8 mouse cellular contexts compared by ENCODE assay signal in the genomic region with DNA sequence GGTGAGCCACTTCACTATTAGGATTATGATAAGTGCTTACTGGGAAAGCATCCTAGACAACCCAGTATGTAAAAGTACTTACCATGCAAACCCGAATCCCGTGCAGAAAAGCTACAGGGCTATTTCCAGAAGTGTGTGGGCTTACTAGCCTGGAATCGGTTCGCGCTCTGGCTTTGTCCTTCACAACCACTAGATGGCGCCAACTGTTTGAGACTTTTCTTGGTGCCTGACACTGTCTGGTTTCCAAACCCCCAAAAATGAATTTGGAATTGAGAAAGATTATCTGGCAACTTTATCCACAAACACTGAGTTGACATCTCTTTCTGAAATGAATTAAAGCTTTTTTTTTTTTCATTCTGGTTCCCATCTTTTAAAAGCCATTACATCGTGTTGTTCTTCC.
DNase-seq lines count a peak whose midpoint lies in the region; ATAC-seq lines count a peak whose summit lies in the region.

No protein-coding gene starts in this region.

- no peak overlapping the region for H3K9ac ChIP-seq in midbrain, embryonic 13.5 days (replicated peaks)

- H3K36me3 ChIP-seq in midbrain, embryonic 13.5 days: no peaks in the 10 kb centered on the region

- H3K4me2 ChIP-seq in midbrain, embryonic 13.5 days (replicated peaks): no peak overlapping the region

- ATAC-seq in midbrain, embryonic 13.5 days: peak; percentile 63

- WGBS in midbrain, embryonic 13.5 days: 4% methylated on average over 7 of the region's 7 CpGs

- H3K4me3 ChIP-seq in midbrain, embryonic 13.5 days (replicated peaks): no peak overlapping the region

- no peak overlapping the region for H3K27ac ChIP-seq in midbrain, embryonic 13.5 days

- intact Hi-C loops in heart, postnatal 25 days (cut with DNase I): loop anchor here (1.0 to 2.0 kb wide), 2 partner anchors 440 to 476 kb away; no protein-coding TSS in a partner anchor
- intact Hi-C loops in heart, postnatal 10 days (cut with DNase I): loop anchor here (1.0 to 5.0 kb wide), 2 partner anchors 224 to 441 kb away; no protein-coding TSS in a partner anchor

- DNase-seq in heart, adult 11 months: peak; percentile 82
- no peak for DNase-seq in heart, postnatal 25 days (ENCODE audit: low spot score)
- DNase-seq in adrenal gland, postnatal 10 days: peak; percentile 72
- DNase-seq in embryo, embryonic 11 days: peak; percentile 87
- DNase-seq in heart, postnatal 10 days: peak; percentile 72 to 82
- DNase-seq in left cerebral cortex, adult 11 months (ENCODE audit: low spot score): peak; percentile 50
- peak; percentile 5 to 51 for DNase-seq in spleen, postnatal 10 days (ENCODE audit: low spot score in 2 of 2)

- H3K4me1 ChIP-seq in midbrain, embryonic 13.5 days (replicated peaks): 0 out of 2 replicates have a peak, but pooled peaks cover 3% of the 10 kb centered on the region

- no peaks in the 10 kb centered on the region for H3K9me3 ChIP-seq in midbrain, embryonic 13.5 days

- H3K27me3 ChIP-seq in midbrain, embryonic 13.5 days: peaks cover 52% of the 10 kb centered on the region
